Mouse (Mus musculus) left cerebral cortex, postnatal 10 days (tissue): Measurements from ENCODE around the gene Clcf1. TPM values are rescaled to one million over a fixed set of nuclear protein-coding genes. Genes with fewer than 3 reads are reported as not detected.
"Not testable (repeated sequence)": the region's sequence is repeated elsewhere in the genome, so short reads cannot be mapped to it uniquely, and the experiment has no call there.

Experiments used
- DNase-seq, 2 experiments: peaks; one replicate each; pipeline ENCODE4 v3.0.0; 2021 to 2022; ENCODE audit warnings: low spot score in 2 of 2, mixed read lengths in 1 of 2; ENCODE audit errors: extremely low spot score in 1 of 2
- intact Hi-C: fragments of 180-260 bp; cut with DNase I; formaldehyde crosslinking; loops from one replicate; pipeline ENCODE4 v1.15.1; 2025
- total RNA-seq, 2 experiments: library from RNA; stranded (reverse); gene quantifications; 2 replicates each; pipeline ENCODE4 v1.2.3; 2021

Clcf1 gene
- total RNA-seq, 2 experiments from 2014 or later = 1.5 to 1.7 TPM

DNA sequence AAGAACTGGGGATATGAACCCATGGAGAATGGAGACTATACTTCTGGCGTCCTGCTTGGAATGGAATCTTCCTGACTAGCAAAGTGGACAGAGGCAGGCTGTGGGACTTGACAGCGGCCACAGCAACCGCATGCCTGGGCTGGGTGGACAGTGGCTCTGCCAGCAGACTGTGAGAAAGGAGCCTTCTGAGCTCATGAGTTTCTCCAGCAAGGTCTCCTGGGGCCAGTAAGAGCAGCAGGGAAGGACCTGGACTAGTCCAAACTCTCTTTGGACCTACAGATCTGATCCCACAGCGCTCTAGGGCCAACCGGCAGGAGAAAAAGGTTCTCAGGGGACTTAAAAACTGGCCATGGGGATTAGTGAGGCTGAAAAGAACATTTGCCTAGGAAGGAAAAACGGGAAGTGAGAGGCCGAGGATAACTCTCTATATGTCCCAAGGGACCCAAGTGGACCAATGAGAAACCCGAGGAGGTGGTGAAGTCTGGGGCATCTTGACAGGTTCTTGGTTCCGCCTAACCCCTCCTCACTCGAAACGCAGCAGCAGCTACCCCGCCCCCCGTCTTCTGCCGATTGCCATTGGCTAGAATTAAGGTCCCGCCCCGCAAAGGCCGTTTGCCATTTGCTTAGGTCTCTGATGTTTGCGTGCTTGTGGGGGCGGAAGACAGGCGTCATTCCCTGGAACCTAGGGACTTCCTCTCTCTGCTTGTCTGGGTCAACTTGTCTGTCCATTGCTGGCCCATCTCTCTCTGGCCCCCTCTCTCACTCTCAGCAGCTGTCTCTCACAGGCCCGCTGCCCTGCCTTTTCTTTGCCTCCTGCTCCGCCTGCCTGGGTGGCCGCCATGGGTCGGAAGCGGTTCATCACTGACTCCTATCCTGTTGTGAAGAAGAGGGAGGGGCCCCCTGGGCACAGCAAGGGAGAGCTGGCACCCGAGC is 17.5 kb downstream of the Clcf1 start, which contains the start of gene Pold4:
Gene Pold4, plus strand, starts transcription at position 647 of the 933 bp plus-strand sequence.
- DNase-seq = peak; percentile 97 to 99
- intact Hi-C loops = no loop called here

DNA sequence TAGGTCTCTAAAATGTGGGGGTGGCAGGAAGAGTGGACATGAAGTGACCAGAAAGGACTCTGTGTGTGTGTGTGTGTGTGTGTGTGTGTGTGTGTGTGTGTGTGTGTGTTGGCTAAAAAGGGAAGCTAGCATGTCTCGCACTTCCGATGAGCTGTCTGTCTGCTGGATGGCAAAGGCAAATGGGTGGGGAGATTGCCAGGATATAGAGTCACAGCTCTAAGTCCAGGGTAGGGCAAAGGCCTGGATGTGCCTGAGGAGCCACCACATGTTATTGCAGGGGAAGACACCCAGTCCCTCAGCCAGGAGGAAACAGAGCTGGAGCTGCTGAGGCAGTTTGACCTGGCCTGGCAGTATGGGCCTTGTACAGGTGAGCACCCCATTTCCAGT is 18.1 kb downstream of the Clcf1 start:
- DNase-seq = no peak
- intact Hi-C loops = no loop called here

DNA sequence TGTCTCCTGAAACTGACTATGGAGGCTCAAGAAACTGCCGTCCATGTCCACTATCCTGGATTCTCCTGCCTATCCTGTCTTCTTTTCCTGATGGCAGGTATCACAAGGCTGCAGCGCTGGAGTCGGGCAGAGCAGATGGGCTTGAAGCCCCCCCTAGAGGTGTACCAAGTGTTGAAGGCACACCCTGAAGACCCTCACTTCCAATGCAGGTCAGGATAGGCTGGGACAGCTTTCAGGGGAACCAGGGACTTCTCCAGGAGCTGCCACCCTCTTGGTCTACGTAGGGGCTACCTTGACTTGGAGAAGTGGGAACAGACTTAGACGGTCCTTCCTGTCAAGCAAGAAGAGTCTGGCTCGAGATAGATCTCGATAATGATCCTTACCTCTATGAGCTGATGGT is 18.6 kb downstream of the Clcf1 start:
- DNase-seq = no peak
- intact Hi-C loops = no loop called here

DNA sequence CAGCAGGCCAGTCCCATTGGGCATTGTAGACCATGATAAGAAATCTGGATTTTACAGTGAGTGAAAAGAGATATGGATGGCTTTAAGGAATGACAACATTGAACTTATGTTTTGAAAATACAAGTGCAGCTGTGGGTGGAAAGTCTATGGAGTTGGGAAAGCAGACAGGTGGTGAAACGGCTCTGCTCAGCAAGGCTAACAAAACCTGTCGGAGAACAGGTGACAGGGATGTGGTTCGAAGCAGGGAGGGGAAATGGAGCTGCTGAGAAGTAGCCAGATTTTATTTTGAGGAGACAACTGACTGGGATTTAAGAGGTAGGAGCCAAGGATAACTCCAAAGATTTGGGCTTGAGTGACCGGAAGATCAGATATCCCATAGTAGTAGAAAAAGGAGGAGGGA is 20.5 kb downstream of the Clcf1 start:
- intact Hi-C loops = no loop called here
- DNase-seq = no peak

DNA sequence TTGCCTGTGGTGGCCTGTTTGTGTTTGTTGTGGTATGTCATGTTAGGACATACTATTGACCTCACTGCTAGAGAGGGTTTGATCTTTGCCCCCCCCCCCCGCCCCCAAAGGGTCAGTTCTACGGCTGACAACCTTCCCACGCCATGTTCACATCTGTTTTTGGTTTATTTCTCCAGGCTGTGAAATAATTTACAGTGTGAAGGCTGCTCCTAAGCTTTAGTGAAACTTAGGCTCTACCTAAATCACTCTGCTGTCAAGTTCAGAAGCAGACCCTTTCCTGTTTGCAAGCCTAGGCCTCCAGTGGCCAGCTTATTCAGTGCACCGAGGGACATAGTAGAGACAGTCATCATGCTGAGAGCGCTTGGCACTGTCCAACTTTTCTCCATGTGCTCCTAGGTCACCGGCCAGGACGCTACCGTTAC is 26.2 kb downstream of the Clcf1 start:
- intact Hi-C loops = no loop called here

DNA sequence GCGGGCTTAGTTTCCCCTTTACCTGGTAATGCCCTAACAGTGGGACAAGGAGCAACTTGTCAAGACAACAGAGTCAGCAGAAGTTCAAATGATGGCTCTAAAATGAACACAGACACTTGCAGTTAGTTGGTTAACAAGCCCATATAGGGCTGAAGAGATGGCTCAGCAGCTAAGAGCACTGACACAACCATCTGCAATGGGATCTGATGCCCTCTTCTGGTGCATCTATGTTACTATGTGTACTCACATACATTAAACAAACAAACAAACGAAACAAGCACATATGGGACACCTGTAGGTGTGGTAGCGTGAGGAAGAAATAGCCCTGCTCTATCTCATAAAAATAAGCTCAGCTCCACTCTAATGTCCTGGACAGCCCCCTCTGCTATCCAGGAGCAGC is 28.4 kb downstream of the Clcf1 start:
- no peak for DNase-seq
- intact Hi-C loops = no loop called here

More for the DNA sequence above, 26.2 kb downstream of the Clcf1 start:
- DNase-seq = no peak

DNA sequence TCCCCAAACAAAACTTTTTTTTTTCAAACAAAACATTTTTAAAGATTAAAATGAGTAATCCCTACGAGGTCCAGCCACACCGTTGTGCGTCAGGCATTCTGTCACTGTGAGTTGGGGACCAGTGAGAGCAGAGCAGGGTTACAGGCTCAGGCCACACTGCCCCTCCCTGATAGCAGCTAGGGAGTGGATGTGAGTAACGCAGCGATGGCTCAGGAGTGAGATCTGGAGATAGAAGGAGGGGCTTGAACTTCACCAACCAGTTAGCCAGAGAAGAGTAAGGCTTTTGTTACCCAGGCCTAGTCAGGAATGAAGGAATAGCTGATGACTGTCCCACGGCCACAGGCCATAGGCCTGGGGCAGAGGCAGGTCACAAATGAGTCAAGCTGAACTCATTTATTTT is 30.7 kb downstream of the Clcf1 start:
- intact Hi-C loops = no loop called here
- no peak for DNase-seq

DNA sequence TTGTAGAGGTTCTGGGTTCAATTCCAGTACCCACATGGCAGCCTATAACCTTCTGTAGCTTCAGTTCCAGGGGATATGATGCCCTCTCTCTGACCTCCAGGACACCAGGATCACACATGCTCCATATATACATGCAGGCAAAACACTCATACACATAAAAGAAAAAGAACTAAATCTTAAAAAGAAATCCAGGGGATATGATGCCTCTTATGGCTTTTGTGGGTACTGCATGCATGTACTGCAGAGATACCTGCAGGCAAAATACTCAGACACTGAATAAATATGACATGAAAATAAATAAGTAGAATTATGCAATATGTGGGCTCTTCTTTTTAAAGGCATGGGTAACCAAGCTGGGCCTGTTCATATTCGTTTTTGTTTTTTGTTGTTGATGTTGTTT is 33.0 kb downstream of the Clcf1 start:
- intact Hi-C loops = no loop called here
- DNase-seq = no peak

DNA sequence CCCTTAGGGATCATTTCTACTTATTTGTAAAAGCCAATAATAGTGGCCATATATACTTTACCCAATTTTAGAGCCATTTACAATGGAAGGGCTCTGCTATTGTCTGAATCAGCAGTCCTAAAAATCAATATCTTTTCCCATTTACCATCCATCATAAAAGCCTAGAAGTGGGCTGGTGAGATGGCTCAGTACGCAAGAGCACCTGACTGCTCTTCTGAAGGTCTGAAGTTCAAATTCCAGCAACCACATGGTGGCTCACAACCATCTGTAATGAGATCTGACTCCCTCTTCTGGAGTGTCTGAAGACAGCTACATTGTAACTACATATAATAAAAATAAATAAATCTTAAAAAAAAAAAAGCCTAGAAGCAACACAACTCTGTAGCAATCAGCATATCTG is 34.6 kb downstream of the Clcf1 start:
- DNase-seq, intact Hi-C loops: not testable (repeated sequence)

DNA sequence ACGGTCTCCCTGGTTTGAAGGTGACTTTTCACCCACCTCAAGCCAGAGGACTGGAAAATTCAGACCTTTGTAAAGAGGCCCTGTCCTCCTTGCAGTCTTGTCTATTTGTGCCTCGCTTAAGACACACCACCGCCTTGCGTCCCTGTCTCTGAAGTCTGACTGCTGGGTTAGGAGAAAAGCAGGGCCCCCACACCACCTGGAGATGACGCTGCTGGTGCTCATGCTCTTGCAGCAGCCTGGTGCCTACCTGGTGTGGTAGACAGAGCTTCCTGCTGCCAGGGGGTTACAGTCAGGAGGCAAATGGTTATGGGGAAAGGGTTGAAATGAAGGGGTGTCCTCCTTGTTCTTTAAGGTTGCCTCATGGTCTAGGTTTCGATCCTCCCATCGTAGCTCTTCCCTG is 40.2 kb downstream of the Clcf1 start:
- intact Hi-C loops = loop anchor here (10.0 kb wide), 1 partner anchor 191 kb away; no protein-coding TSS in a partner anchor
- DNase-seq = no peak

DNA sequence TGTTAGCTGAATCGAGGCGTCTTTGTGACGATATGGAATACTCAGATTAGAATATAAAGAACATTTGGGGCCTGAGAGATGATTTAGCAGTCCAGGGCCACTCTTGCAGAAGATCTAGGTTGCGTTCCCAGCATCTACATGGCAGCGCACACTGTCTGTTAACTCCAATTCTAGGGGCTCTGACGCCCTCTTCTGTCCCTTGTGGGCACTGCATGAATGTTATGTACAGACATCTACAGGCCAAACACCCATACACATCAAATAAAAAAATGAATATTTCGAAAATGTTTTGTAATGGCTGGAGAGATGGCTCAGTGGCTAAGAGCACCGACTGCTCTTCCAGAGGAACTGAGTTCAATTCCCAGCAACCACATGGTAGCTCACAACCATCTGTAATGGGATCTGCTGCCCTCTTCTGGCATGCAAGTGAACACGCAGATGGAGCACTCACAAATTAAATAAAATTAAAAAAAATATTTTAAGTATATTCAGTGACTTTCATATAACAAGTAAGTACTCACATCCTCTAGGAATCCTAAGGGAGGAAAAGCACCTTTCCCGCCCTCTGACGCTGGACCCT is 41.6 kb downstream of the Clcf1 start:
- no peak for DNase-seq
- intact Hi-C loops = loop anchor here (2.0 to 10.0 kb wide), 2 partner anchors 51 to 189 kb away; partner anchors contain the start of gene Grk2

DNA sequence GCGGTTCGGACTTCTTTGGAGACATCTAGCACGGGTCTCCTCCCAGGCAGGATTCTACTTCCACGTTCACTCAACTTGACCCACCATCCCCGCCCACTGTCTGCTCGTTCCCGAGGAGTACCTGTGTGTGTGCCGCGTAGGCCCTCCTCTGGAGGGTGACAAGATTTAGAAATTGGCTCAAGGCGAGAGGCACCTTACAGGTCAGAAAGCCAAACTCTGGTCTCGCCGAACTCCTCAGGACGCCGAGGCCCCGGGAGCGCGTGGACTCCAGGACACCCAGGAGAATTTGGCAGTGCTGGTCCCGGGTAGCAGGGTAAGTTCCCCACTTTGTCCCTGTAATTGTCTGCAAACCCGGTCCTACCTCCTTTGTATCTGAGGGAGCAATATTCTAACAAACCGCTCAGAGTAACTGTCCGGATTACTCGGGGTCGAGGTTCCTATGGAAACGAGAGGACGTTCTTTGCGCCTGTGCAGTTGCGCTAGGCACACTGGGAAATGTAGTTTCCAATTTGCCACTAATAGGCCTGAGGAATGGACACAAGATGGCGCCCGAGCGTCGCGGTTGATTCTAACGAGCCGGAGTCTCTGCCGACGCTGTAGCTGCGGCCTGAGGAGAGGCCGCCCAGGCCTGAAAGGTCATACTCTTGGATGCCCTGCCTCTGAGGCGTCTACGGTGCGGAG is 43.3 kb downstream of the Clcf1 start:
- peak; percentile 92 to 93 for DNase-seq
- intact Hi-C loops = loop anchor here (2.0 to 10.0 kb wide), 2 partner anchors 49 to 187 kb away; partner anchors contain the start of gene Grk2

DNA sequence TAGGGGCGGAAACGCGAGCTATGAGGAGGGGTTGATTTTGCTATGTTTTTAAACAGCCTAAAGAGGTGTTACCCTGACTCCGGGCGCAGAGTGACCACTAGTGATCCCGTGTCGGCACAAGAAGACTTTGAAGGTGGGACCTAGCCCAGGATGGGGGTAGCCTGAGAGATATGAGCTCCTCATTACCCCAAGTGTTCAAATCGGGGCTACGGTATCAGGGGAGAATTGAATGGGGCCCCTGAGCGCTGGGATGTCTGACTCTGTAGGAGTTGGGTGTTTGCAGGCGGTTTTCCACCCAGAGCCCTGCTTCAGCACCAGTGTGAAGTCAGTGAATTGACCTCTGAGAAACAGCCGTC is 43.8 kb downstream of the Clcf1 start:
- intact Hi-C loops = loop anchor here (2.0 to 10.0 kb wide), 2 partner anchors 49 to 187 kb away; partner anchors contain the start of gene Grk2
- DNase-seq = no peak

DNA sequence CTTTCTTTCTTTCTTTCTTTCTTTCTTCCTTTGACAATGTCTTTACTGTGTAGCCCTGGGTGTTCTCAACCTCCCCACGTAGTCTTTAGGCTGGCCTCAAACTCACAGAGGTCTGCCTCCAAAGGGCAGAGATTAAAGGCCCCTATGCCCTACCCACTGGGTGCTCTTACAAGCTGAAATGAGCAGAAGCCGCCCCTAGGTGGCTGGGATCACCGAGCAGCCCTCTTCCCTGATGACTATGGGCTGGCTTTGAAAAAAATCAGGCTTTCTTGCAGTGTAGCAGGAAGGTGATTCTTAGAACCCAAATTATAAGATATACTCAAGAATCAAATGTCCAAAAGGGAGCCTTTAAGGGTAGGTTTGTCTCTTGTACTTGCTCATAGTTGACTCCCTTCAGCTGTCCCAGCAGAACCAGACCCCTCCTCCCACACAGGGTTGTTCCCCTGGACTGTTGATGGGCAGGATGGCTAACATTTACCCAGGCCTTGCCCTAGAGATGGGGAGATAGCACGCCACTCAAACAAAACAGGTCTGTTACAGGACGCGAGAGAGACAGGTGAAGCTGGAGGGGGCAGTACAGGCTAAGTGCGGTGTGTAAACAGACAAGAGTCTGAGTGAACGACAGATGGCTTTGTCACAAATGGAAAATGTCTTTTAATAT is 47.1 kb downstream of the Clcf1 start:
- intact Hi-C loops = no loop called here
- no peak for DNase-seq

DNA sequence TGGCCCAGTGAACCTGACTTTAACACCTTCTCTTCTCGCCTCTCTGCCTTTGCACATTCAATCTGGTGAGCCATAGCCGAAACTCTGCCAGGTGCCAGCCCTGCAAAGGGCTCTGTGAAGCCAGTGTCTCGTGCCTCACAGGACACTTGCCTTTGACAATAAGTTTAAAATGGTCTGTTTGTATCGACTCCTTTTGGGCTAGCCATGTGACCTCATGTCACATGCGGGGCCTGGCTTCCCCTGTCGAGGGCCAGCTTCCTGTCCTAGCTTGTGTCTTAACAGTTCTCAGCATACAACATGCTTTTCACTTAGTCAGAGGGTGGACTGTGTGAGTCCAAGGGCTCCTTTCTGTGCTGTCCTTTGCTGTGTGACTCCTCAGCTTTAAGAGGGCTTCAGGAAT is 48.7 kb downstream of the Clcf1 start:
- intact Hi-C loops = no loop called here
- DNase-seq = no peak

DNA sequence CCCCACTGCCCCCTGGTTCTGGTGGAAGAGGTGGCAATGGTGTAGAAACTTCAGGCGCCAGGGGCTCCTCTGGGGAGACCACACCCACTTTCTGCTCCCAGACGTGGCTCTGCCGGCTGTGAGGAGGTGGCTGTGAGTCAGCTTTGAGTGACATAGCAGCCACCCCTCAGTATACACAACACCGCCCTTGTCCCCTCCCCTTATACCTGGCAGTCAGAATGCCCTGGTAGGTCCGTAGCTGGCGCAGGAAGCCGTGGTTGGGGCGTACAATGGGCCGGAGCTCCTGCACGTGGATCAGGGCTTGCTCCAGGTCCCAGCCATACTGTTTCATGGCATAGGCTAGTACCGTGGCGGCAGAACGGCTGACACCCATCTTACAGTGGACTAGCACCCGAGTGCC is 49.7 kb downstream of the Clcf1 start:
- intact Hi-C loops = no loop called here
- DNase-seq = no peak

DNA sequence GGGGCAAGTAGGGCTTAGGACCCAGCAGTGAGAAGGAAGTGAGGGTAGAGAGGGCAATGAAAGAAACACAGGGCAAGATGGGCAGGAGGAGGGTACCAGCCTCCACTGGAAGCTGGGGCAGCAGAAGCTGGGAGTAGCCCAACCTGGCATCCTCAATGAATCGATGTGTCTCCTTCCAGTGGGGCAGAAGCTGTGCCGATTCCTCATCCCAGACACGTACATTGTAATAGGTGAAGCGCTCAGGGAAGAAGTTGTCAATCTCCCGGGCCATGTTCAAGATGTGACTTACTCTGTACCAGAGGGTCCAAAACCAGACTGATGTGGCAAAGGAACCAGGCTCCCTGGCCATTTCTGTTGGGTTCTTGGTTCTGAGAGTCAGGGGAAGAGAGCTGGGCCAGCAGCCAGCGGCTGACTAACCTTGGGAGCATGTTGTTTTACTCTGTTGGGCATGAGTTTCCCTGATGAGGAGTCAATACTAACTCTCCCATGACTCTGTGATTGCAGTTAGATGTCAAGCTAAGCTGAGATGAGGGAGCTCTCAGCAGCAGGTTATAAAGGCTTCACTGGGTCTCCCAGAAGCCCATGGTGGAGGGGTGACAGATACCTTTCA is 50.2 kb downstream of the Clcf1 start:
- intact Hi-C loops = no loop called here
- DNase-seq = no peak

DNA sequence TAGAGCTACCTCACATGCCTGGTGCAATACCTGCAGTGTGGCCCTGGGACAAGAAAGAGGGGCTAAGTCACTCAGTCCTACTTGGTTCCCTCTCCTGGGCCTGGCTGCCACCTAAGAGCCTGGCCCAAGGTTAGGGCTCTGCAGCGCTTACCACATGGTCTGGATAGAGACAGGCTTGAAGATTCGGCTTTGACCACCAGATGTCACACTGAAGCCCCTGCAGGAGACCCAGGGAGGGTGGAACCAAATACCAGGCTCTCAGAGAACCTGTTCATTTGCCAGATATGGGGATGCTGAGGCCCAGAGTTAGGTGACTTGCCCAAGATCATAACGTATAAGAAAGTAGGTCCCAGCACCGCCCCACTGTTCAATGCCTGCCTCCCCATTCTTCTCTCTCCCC is 51.9 kb downstream of the Clcf1 start:
- no peak for DNase-seq
- intact Hi-C loops = no loop called here
